Mouse (Mus musculus) C2C12 (cell line): ENCODE data around the gene Zcchc10.

ENCODE experiments used
- CTCF ChIP-seq: IDR thresholded peaks from one replicate; pipeline ENCODE4 v1.5.1; 2011; ENCODE audit not compliant: control insufficient read depth, insufficient read depth, insufficient read length
- MAX ChIP-seq: IDR thresholded peaks from one replicate; pipeline ENCODE4 v1.6.1; 2011; ENCODE audit warnings: mild to moderate bottlenecking, control low read depth
- MYOD1 ChIP-seq: IDR thresholded peaks from one replicate; pipeline ENCODE4 v1.6.1; 2011; ENCODE audit warnings: low read depth; ENCODE audit not compliant: control insufficient read depth, insufficient read length
- MYOG ChIP-seq: IDR thresholded peaks from one replicate; pipeline ENCODE4 v1.6.1; 2011; ENCODE audit not compliant: control insufficient read depth, insufficient read length; ENCODE audit errors: extremely low read depth
- USF1 ChIP-seq: IDR thresholded peaks from one replicate; pipeline ENCODE4 v1.6.1; 2011; ENCODE audit warnings: low read depth, mild to moderate bottlenecking, control low read depth, moderate library complexity

DNA sequence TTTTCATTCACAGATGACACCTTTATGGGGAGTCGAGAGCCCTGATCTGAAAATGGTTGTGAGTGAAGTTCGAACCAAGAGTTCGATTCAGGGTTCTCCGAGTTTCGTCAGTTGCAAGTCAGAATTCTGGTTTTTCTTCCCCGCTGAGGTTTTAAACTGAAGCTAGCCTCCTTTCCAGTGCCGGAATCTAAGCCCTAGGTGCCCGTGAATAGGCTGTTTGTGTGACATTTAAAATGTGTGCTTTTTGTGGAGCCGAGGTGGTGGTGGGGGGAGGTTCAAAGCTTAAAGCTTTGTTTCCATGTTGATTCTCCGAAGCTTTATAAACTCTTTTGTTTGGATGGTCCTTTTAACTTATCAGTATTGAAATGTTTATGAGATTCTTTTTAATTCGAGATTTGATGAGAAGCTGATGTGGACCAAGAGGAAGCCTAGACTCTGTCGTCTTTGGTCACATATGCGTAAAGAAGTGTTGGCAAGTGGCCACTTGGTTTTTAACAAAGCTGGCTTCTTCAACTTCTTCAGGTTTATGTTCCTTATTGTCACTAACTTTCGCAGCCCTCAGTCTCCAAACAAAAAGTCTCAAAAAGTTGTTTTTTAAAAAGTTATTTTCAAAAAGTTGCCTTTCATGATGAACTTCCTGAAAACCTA lies 27.6 kb downstream of the Zcchc10 start:
- TF ChIP-seq CTCF = no peak
- no peak for TF ChIP-seq USF1
- TF ChIP-seq MAX = no peak
- no peak for TF ChIP-seq MYOG
- TF ChIP-seq MYOD1 = no peak
